Mouse (Mus musculus) heart, adult 18-20 months (tissue): ENCODE measurements at regions not wholly inside any gene's neighbourhood (a gene's known extent, or its start where the extent isn't known, plus 50 kb on each side); places are given as distances from the start of the nearest gene placed in this dataset.

Experiments
- DNase-seq, 2 experiments: peaks; one replicate each; pipeline ENCODE4 v3.0.0; 2021 to 2022; ENCODE audit warnings: mixed read lengths in 1 of 2

- DNase-seq, result peak; percentile 30 to 51
Measured at GRCm38 (mm10) chr6:93257130-93257841, 314.0 kb upstream of the Adamts9 start.

DNA sequence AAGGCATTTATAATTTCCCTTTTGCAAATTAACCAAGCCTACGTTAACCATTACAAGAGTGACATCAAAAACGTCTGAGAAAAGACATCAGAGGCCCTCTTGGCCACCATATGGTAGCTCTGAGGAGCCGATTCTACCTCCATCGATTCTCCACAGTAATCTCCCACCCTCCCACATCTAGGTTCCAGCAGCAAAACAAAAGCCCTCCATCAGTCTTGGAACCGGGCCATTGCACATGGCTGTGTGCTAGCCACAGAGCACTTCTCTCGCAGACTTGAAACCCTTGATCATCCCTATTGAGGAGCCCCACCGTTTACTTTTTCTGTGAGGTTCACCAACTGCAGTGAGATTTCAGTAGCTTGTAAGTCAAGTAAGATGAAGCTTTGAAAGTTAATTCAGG is 310.5 kb upstream of the Adamts9 start:
- no peak for DNase-seq

DNA sequence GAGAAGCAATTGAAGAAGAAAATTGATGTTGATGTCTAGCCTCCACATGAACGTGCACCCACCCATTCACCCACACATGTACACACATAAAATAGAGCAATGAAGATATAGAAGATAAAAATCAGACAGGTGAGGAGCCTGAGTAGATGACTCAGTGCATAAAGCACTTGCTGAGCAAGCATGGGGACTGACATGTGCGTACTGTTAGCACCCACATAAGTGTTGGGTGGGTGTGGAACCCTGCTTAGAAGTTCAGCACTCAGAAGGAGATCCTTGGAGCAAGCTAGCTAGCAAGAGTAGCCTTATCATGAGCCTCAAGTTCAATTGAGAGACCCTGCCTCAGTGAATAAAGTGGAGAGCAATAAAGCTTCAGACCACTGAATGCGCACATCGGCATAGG is 305.7 kb upstream of the Adamts9 start:
- DNase-seq, result no peak

DNA sequence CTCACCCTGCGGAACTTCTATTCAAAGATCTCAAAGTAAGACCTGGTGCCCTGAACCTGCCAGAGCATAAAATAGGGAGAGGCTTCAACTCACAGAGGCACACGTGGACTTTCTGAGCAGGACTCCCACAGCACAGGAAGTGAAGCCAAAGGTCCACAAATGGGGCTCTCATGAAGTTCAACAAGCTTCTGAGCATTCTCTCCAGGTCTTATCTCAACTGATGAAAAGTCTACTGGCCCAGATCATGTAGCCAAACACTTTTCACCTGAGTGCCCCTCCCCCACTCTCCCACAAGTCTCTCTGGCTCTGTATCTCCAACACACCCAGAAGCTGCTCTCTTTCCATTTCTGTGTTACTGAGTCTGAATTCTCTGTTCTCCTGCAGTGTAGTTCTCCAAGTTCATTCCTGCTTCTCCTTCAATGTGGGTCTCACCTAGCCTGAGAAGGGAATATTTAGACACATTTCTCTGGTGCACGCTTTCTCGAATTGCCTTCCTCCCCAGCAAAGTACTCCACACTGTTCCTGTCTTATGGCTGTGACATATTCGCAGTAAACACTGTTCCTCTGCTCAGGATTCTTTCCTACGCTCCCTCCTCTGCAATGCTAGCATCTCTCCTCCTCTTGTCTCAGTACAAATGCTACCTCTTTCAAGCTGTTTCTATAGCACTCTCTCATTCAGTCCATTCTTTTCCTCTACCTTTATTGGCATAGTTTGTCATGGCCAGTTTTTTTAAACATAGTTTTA is 303.4 kb upstream of the Adamts9 start:
- no peak for DNase-seq

DNA sequence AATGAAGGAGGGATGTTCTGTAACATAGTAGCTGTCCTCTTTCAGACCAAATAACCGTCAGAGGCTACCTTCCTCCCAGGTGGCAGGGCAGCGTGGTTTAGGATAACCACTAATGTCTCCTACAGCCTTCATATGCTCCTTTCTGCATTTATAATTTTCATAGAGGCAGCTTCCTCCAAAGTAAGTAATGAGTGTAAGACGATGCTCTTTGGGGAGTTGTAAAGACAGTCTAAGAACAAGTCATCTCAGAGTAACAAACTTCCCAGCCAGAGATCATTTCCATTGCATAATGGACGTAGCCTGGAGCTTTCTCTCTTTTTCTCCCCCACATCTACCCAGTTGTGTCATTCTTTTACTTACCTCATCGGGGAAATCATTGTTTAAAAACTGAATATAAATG is 292.3 kb upstream of the Adamts9 start:
- DNase-seq, result no peak

DNA sequence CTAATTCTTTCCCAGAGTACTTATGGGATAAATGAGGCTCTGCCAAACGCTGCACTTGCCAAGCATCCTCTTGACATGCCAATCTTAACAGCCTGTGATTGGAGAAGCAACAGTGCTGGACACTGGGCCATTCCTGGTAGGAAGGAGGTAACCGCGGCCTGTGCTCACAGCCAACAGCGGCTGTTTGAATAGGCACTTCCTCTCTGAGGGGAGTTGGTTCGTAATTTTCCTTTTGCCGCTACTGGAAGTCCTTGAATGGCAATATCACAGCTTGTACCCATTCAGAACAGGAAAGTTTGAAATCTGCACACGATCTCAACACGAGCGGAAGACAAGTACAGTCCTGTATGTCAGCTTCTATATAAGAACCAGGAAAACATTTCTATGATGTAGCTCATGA is 289.3 kb upstream of the Adamts9 start:
- DNase-seq, result peak; percentile 63 to 77

- no peak for DNase-seq
Measured at GRCm38 (mm10) chr6:93230450-93230849, 287.2 kb upstream of the Adamts9 start.

DNA sequence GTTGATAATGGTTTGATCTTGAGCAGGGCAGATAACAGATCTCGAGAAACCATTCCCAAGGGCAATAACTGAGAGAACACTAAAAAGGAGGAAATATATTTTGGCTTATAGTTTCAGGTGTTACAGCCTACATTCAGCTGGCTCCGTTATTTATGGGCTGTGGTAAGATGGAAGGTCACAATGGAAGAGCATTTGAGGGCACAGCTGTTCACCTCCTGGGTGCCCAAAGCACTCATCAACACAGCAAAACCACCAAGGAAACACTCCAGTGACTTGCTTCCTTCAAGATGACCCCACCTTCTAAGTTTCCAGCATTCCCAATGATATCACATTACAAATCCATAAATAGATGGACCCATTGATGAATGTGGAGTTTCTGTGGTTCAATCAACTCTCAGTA is 286.0 kb upstream of the Adamts9 start:
- DNase-seq, result no peak

GRCm38 (mm10) chr6:93223610-93224550 is 280.6 kb upstream of the Adamts9 start:
- DNase-seq, result no peak

DNA sequence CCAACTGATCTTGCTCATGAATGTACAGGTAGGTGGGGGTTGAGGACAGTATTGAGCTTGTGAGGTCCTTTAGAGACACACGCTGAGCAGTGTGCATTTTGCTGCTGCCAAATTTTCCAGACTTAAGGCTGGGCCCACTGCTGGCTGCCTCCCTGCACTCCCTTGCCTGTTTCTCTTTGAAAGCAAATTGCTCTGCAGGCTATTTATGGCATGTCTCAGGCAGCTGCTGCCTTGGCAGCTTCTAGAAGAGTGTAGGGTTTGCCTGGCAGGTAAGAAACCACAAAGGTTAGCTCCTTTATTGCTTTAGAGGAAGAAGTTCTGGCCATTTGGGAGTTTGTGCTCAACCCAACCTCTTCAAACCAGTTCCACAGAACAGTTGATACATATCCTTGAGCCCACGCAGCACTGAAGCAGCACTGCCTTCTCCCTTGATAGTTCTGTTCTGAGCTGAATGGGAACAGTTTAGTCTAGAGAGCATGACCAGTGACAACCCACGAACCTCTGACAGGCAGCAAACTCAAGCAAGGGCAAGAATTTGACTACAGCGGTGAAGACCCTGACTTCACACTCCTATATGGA is 274.8 kb upstream of the Adamts9 start:
- DNase-seq, result peak; percentile 21 to 33

GRCm38 (mm10) chr6:93200886-93201285 is 257.6 kb upstream of the Adamts9 start:
- DNase-seq, result peak in 1 of 2 experiments; percentile 22

DNA sequence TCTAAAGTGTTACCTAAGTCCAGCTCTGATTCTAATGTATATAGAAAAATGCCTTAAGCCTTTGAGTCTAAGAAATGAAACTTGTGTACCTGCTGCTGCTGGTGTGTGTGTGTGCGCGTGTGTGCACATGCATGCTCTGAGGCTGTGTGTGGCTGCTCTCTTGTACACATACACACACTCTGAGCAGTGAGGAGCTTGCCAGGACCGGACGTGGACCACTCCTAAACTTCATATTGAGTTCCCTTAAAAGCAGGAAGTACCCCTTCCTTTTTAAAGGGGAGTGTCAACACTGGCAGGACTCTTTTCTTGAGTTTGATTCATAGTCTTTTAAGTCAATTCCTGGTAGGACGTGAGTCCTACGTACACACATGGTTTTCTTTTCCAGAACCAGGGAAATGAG is 251.4 kb upstream of the Adamts9 start:
- no peak for DNase-seq

GRCm38 (mm10) chr6:93192980-93193379 is 249.7 kb upstream of the Adamts9 start:
- DNase-seq, result no peak

- no peak for DNase-seq
Measured at GRCm38 (mm10) chr6:93190986-93191385, 247.7 kb upstream of the Adamts9 start.

- peak in 1 of 2 experiments; percentile 29 for DNase-seq
Measured at GRCm38 (mm10) chr6:93168526-93168925, 225.2 kb upstream of the Adamts9 start.

GRCm38 (mm10) chr6:93167281-93167680 is 224.0 kb upstream of the Adamts9 start:
- DNase-seq, result peak; percentile 38 to 55

- DNase-seq, result peak; percentile 27 to 37
Measured at GRCm38 (mm10) chr6:93165942-93166341, 222.7 kb upstream of the Adamts9 start.

DNA sequence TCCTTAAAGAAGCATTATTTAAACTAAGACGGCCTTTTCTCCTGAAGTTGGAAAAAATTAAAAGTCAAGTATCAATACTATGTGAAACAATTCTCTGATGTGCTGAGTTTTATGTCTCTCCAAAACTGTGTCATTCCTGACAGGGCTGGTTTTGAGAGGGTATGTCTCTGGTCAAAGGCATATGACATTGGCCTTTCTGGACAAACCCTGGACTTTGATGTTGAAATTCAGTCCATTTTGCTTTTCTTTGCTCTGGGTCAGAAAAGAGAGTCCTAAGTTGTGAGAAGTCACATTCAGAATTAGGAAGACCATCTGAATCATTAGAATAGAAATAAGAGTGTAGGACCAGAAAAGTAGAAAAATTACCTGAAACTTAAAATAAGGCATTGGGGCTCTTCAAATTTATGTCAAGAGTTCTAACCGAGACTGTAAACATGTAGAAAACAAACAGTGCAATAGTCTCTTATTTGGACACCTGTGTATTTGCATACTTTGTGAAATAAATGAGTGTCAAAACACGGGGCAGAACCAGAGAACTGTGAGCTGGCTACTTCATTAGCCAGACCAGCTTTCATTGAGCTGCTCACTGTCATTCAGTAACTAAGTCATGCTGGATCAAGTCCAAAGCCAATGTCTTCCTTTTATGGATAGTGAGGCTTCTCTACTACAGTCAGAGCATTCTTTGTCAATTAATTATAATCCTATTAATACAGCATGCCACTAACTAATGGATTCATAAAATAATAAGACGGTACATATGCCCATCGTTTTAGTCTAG is 209.3 kb upstream of the Adamts9 start:
- DNase-seq, result no peak

GRCm38 (mm10) chr6:93150531-93150930 is 207.2 kb upstream of the Adamts9 start:
- DNase-seq, result peak; percentile 64 to 83

DNA sequence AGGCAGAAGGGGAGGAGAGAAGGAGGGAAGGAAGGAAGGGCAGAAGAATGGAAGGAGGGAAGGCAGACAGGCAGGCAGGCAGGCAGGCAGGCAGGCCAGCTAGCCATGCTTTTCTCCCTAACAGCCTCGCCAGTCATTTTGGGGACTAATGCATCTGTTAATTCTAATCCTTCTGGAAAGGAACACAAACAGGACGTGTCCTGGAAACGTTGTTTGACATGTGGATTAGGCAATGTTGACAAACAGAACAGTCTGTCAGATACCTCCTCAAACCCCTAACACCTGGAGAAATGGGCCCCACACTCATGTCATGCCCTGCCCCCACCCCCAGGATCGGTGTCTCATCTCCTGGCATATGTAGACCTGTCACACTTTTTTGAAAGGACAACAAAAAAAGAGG is 206.7 kb upstream of the Adamts9 start:
- peak; percentile 41 to 50 for DNase-seq

DNA sequence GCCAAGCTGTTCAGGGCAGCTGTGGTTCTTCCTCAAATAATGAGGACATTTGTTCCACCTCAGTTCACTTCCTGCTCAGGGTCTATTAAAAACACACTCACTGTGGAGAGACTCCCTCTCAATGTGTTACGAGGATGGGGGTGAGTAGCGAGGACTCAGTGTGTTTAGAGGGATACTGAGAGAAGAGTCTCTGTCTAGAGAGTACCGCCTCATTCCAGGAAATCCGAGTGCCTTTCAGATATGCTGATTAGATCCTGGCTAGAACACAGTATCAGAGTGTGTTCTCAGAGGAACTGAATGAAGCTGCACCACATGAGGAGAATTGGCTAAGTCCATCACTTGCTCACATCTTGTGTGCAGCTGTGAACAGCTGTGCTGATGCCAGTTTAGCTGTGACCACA is 197.0 kb upstream of the Adamts9 start:
- DNase-seq, result peak; percentile 16 to 30
